Comparison of ENCODE assay signal across 33 mouse cellular contexts in genomic region chr3:61716785-61717184, GRCm38 (mm10).
"Had no signal": no experiment of that assay in that cellular context is flagged by ENCODE, and none has a peak within 500 bp of the region (broad histone marks: within the 10 kb centered on the region; RNA-seq: fewer than 3 reads in every experiment).

No protein-coding gene starts in this region.

- DNase-seq: heart, postnatal 10 days; heart, postnatal 14 days; heart, postnatal 36 days; heart, postnatal 4 days; kidney, adult 11 months; kidney, adult 18-20 months; kidney, adult 2 months; kidney, adult 8-10 months; kidney, adult 9 months; kidney, postnatal 10 days; kidney, postnatal 14 days; kidney, postnatal 25 days; kidney, postnatal 36 days; kidney, postnatal 4 days; layer of hippocampus, adult 9-11 months; layer of hippocampus, postnatal 36 days had no signal

- H3K4me3 ChIP-seq: heart, embryonic 10.5 days; heart, embryonic 12.5 days; heart, embryonic 13.5 days; heart, embryonic 15.5 days; hindbrain, embryonic 10.5 days; hindbrain, embryonic 12.5 days; hindbrain, embryonic 13.5 days; hindbrain, embryonic 15.5 days; intestine, embryonic 15.5 days; kidney, embryonic 15.5 days had no signal

- H3K27ac ChIP-seq: heart, embryonic 10.5 days; heart, embryonic 13.5 days; heart, embryonic 15.5 days; hindbrain, embryonic 10.5 days; hindbrain, embryonic 12.5 days; hindbrain, embryonic 13.5 days; hindbrain, embryonic 14.5 days; hindbrain, embryonic 15.5 days; hindbrain, postnatal 0 days; intestine, embryonic 15.5 days; kidney, embryonic 15.5 days; kidney, postnatal 0 days had no signal

- ATAC-seq: hindbrain, embryonic 16.5 days; hindbrain, postnatal 0 days; inflammation-experienced regulatory T-cells, adult 6 months; intestine, embryonic 15.5 days; intestine, embryonic 16.5 days; intestine, postnatal 0 days had no signal
